Mouse (Mus musculus): ENCODE data around the gene Cebpa.

Cebpa gene

DNA sequence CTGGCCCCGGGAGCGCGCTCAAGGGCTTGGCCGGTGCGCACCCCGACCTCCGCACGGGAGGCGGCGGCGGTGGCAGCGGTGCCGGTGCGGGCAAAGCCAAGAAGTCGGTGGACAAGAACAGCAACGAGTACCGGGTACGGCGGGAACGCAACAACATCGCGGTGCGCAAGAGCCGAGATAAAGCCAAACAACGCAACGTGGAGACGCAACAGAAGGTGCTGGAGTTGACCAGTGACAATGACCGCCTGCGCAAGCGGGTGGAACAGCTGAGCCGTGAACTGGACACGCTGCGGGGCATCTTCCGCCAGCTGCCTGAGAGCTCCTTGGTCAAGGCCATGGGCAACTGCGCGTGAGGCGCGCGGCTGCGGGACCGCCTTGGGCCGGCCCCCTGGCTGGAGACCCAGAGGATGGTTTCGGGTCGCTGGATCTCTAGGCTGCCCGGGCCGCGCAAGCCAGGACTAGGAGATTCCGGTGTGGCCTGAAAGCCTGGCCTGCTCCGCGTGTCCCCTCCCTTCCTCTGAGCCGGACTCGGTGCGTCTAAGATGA, 1.1 kb downstream of the Cebpa start:
- DNase-seq (ENCODE audit: low spot score): no peak

DNA sequence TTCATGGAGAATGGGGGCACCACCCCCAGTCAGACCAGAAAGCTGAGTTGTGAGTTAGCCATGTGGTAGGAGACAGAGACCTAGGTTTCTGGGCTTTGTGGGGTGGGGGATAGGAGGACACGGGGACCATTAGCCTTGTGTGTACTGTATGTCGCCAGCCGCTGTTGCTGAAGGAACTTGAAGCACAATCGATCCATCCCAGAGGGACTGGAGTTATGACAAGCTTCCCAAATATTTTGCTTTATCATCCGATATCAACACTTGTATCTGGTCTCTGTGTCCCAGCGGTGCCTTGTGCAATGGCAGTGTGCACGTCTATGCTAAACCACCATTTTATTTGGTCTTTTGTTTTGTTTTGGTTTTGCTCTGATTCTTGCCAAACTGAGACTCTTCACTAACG, 2.1 kb downstream of the Cebpa start:
- no peak for DNase-seq (ENCODE audit: low spot score)

DNA sequence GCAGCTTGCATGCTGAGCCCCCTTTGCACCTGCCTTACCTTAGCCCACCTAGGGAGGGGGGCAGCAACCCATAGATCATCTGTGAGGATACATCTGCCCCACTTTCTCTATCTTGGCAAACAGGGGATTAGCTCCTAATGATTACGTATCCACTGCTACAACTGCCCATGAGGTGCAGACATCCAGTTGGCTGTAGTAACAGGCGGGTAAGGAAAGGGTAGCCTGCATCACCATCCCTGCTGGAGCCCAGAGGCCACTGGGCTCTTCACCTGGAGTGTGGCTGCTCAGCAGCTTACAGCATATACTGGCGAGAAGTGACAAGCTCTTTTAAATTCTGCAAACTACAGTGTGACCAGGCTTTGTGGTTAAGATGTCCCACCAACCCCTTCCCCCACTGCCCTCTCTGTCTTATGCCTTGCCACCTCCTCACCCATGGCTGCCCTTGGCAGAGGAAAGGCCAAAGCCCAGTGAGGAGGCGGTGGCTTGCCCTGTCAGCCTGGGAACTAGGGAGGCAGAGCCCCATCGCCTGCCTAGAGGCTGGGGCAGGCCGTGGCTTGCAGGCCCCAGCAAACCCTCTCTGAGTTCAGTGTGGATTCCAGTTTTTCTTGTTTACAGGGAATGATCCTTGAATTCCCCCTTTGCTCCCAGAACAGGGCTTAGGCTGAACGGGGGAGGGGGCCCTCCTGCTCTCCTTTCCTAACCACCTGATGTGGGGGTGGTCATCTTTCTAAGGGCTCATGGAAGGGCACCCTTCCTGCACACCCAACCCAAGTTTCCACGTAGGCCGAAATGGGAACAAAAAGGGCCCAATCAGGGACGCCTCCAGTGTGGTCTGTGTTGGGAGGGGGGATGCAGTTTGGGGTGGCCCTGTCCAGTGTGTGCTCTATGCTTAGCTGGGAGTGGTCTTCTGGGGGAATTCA, 3.6 kb downstream of the Cebpa start:
- DNase-seq (ENCODE audit: low spot score): no peak

DNA sequence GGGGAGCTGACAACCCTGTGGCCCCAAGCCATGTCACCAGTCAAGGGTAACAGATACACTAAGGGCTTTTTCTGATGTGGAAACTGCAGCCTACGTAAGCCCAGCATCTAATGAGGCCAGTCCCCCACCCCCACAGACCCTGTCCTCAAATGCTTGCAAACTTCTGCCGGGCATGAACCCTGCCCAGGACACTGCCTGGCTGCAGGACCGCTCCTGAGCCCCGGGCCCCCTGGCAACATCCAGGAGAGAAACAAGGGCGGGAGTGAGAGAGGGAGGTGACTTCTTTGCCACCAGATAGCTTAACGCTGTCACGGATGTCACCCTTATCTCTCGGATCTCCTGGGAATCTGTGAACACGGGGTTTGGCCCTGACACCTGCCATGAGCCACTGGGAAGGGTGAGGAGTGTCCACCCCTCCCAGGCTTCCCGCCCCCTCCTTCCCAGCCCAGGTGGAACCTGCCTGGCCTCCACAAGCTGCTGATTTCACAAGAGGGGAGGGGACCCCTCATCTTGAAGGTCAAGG, 4.4 kb downstream of the Cebpa start:
- DNase-seq (ENCODE audit: low spot score): no peak

DNA sequence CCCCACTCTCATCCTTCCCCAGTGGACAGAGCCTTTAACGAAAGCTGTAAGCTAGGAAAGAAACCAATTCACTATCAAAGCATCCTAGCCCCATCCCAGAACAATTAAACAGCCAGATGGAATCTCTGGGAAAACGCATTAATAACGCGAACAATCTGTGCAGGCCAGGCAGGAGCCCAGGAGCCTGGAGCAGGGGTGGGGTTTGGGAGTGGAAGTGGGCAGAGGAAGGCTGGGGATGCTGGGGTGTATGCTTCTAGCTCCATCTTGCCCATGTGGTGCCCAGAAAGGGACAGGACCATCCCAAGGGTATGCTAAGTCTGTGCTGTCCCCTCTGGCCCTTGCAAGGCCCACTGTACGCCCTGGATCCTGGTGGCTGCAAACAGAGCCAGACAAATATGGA, 5.1 kb downstream of the Cebpa start:
- DNase-seq (ENCODE audit: low spot score): no peak

DNA sequence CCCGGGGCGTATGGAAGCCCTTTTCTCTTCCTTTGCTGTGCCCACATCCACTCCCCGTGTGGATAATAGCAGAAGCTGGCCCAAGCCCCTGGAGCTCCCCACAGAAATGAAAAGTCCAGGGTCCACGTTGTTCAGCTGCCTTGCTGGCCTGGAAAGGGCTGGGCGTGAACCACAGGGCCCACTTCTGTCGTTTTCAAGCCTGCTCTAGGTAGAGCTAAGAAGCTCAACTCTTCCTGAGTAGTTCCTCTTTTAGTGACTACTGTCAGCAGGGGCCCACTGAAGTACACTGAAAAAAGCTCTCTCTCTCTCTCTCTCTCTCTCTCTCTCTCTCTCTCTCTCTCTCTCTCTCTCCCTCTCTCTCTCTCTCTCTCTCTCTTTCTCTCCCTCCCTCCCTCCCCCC, 5.7 kb downstream of the Cebpa start:
- DNase-seq (ENCODE audit: low spot score): no peak

DNA sequence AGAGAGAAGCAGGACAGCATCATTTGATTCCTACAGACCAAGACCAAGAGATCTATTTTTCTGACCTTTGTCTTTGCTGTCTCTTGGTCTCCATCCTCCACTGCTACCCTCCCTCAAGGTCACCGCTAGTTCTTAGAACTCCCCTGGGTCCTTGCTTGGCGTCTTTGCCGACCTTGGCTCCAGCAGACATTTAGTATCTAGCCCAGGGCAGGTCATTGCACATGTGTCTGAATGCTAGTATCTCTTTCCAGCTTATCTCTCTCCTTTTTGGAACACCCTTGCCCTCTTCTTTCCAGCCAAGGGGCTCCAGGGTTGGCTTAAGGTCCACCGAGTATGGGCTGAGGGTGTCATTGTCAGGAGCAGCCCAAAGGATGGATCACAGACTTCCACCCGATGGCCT, 6.9 kb downstream of the Cebpa start:
- DNase-seq (ENCODE audit: low spot score): no peak

DNA sequence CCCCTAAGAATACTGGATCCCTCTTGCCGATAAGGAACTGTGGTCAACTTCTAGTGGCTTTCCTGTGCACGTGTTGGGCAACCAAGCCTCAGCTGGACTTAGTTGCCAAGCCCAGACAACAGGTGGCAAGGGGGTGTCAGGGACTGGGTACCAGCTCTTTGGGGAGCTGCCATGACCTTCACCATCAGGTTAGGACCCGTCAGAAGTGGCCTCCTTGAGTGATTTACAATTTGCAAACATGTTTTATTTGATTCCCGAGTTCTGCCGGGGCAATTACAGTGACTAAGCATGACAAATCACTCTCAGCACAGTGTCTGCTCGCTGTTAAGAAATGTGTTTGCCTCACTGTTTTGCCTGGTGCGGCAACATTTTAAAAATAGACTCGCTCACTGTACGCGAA, 7.9 kb downstream of the Cebpa start:
- no peak for DNase-seq (ENCODE audit: low spot score)

DNA sequence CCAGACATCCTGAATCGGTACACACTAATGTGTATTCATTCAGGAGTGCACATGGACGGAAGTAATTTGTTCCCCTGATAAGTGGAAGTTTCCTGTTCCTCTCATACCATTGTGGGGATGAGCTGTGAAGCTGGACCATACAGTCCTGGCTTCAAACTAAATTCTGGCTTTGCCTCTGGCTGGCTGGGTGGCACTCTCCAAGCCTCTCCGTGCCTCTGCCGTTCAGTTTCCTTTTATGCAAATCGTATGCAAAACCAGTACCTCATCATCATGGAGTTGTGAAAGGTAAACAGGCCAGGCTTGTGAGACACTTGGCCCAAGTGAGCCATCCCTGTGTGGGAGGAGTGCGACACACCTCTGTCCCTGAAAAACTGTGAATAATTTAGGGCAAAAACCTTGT, 8.6 kb downstream of the Cebpa start:
- no peak for DNase-seq (ENCODE audit: low spot score)

DNA sequence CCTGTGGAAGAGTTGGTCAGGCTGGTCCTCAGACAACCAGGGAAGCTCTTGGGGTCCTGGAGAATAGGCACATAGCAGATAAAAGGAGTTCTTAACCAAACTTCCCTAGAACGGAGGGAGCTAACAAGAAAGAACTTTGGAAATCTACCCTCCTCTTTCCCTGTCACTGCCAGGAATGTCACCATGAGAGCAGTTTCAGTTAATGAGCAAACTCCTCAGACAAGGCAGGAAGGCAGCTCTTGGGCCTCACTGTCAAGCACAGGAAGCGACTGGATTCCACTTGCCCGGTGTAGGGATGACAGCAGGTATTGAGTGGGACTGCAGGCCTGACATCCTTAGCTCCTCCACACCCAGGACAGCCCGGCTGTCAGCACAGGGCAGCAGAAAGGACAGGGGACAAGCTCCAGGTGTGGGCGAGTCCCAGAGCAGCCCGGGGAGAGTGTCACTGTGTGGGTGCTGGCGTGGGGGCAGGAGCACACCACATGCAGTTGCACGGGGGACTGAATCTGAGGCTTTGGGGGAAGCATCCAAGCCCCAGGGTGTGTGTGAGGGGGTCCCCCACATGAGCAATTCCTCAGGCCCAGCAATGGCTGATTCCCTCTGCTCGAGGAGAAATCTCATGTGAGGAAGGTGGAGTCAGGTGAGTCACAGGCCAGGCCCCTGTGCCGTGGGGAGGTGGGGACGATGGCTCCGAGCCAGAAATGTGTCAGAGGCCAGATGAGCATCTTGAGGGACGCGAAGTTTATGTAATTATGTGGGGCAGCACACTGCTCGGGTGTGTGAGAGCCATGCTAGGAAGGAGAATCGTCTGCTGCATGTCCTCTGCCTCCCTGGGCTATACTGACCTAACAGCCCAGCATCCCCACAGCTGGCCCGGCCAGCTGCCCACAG, 9.8 kb downstream of the Cebpa start:
- no peak for DNase-seq (ENCODE audit: low spot score)

DNA sequence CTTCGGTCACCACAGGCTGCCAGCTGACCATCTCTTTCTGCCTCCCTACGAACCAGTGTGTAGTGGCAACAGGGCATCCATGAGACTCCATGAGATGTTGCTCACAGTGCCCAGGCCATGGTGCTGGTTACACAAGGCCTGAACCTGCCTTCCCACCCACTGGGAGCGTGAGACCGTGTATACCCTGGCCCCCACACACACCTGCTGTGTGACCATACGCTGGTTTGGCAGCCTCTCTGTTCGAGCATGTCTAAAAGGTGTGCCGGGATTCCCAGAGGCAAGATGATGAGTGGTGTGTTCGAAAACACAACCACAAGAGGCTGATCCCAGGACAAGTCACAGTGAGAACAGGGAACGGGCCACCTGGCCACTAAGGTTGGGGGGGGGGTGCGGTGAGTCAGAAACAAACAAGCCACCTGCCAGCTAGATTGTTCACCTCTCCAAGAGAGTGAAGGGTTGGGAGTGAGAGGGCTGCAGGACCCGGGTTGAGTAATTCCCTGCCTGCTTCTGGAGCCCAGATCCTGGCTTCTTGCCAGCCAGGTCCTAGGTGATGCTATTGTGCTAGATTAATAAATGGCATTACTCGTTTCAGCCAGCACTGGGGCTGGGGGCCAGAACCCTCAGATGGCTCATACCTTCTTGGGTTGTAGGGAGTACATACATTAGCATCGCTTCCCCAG, 11.1 kb downstream of the Cebpa start:
- DNase-seq (ENCODE audit: low spot score): no peak

DNA sequence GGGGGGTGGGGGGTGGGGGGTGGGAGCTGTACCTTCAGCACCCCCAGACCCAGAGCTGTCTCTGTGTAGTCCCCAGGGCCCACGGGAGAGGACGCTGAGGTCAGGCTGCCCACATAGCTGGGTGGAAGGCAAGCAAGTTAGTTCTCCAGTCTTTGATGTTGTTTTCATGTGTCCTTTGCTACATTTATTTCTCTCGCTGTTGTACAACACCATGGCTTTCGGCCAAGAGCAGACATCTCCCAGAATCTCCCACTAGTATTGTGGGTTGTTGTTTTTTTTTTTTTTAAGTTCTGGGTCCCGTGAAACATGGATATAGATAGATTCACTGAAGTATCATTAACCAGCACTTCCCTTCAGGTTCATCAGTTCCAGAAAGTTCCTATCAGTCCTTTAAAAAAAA, 11.8 kb downstream of the Cebpa start:
- no peak for DNase-seq (ENCODE audit: low spot score)

DNA sequence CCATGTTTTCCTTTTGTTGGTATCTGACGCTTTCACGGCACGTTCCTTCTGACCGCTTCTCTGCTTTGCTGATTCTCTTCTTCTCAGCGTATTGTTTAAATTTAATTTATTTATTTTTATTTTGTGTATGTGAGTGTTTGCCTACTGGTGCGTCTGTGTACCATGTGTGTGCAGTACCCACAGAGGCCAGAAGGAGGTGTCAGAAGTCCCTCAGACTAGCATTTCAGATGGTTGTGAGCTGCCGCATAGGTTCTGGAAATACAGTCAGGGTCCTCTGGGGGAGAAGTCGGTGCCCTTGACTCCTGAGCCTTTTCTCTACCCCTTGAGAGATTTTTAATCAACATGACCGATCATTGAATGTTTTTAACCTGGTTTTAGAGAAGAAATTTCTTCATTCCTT, 12.5 kb downstream of the Cebpa start:
- DNase-seq (ENCODE audit: low spot score): no peak

DNA sequence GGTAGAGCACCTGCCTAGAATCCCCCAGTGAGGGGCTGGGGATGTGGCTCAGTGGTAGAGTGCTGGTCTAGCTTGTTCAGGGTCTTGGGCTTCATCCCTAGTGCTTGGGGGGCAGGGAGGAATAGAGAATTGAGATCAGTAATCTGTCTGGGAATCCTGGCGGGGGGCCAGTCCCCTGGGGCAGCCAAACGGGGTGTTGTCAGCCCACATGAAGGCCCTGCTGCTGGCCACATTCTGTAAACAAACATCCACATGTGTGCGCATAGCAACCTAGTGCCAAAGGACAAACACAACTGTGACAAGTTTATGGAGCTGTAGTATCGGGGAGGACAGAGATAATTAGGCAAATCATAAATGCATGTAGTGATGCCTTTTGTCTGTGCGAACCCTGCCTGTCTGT, 15.5 kb downstream of the Cebpa start:
- no peak for DNase-seq (ENCODE audit: low spot score)

DNA sequence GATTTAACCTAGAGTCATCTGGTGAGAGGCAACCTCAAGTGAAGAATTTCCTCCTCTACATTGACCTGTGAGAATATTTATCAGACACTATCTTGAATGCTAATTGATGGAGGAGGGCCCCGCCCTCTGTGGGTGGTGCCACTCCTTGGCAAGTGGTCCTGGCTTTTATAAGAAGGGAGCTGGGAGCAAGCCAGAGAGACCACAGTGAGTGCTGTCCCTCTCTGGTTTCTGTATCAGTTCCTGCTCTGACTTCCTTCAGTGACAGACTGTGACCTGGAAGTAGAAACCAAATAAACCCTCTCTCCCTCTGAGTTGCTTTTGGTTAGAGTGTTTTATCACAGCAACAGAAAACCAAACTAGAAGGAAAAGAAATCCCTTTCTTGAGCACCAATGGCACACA, 18.4 kb downstream of the Cebpa start:
- no peak for DNase-seq (ENCODE audit: low spot score)

DNA sequence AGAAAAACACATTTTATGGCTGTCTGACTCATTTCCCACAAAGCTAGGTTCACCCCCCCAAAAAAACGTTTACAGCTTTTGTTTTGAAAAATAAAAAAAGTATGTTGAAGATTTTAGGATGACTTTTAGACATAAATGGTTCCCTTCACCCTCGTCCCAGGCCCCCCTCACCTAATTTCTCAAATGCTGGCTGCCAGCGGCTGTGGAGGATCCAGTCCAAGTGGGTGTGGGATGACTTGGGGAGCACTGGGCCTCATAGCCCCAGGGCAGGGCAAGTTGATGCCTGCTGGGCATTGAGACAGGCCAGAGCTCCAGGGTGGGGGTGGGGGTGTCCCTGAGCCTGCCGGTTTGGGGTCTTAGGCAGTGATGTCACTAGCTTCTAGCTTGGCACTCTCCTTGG, 19.4 kb downstream of the Cebpa start:
- DNase-seq (ENCODE audit: low spot score): no peak

DNA sequence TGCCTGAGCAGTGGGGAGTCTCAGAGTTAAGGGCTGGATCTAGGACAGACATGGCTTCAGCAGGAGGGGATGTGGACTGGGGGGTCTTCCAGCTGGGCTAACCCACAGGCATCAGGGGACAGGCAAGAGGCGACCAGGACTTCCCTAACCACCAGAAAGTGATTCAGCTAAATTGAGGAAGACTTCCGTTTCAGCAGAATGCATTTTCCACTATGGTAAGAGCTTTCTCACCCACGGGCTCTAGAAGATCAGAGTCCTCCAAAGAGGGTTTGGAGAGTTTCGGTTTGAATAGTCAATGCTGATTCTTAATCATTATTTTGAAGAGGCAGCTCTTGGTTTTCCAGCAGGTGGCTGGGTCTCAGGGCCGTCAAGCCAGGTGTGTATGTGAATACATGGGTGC, 20.8 kb downstream of the Cebpa start:
- DNase-seq (ENCODE audit: low spot score): no peak

DNA sequence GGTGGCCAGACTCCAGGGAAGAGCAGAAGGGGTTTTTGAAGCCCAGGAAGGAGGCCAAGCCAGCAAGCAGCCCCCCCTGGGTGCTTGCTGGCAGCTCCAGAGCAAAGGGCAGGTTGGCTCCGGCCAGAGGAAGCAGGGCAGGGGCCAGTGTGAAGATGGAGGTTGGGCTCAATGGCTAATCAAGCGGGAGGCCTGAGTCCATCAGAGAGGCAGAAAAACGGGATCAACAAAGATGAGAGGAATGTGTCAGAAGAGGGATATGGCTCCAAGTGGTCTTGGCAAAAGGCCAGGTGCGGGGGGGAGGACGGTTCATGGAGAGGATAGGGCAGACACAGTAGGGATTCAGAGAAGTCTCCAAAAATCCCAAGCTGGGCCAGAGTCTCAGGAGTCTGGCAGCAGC, 22.4 kb downstream of the Cebpa start:
- DNase-seq (ENCODE audit: low spot score): no peak

DNA sequence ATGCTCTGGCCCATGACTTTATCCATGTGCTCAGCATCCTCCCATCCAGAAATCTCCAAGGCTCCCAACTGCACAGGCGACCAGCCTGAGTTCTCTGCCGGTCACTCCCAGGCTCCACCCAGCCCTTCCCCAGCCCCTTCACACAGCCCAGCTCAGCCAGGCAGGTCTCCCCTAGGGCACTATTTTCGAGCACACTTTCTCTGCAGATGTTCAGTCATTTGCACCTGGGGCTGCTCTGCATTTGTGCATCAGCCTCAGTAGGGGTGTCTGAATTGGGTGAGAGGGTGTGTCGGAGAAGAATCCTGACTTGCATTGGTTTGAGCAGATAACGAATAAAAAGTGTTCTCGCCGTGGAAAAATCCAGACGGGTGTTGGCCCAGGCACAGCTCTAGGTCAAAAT, 23.4 kb downstream of the Cebpa start:
- no peak for DNase-seq (ENCODE audit: low spot score)

DNA sequence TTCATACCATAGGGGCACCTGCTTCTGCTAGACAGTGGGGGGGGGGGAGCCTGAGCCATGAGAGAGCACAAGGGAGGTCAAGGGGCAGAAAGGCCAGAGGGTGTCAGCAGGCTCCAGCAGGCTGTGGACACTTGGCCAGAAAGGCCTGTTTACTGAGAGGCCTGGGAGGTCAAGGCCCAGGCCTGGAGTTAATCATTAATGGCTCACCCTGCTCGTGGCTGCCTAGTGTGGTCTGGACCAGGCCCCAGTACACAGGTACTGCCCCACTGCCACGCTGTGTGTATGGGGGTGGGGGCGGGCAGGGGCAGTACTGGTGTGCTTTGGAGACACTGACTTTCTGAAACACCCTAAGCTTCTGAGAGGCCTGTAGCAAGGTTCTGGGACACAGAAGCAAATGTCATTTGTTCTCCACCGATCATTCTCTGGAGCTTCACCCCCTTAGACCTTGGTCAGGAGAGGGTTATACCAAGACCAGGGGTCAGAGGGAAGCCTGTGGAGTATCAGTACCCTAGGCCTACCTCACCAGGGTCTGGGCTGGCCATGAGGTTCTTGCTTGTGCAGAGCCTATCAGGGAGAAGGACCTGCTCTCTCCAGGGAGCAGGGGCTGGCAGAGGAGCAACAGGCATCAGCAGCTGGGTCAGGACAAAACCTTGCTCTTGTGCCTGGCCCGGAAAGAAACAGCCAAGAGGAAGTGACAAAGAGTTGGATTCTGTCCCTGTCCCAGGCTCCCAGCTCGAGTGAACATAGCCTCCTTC, 24.9 kb downstream of the Cebpa start:
- no peak for DNase-seq (ENCODE audit: low spot score)

DNA sequence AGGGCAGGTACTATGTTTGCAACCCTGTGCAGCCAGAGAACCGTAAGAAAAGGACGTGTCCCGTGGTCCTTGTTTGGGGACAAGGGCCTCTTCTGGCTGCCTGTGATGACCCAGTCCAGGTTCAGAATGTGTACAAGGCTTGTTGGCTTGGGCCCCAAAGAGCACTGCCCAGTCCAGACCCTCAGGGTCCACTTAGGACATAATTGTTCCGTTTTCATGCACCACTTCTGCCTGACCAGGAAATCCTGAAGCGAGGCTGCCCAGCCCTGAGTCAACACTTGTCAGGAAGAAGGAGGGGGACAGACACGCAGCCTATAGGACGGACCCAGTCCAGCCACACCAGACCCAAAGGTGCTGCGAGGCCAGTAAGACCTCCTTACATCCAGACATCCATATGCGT, 26.0 kb downstream of the Cebpa start:
- no peak for DNase-seq (ENCODE audit: low spot score)
